Mouse (Mus musculus): ENCODE measurements at regions not wholly inside any gene's neighbourhood (a gene's known extent, or its start where the extent isn't known, plus 50 kb on each side); places are given as distances from the start of the nearest gene placed in this dataset.

- TF ChIP-seq CTCF (IDR thresholded peaks at IDR 0.05; ENCODE audit: control insufficient read depth, insufficient read depth, insufficient replicate concordance, low read depth, low read length): no peak
- no peak for TF ChIP-seq POLR2A (IDR thresholded peaks at IDR 0.05; ENCODE audit: control insufficient read depth, low read depth, low read length)
Measured at GRCm38 (mm10) chr8:15628584-15628983, 582.7 kb upstream of the BB014433 start.

Measured in testis, adult 2 months (tissue).